Mouse (Mus musculus) cerebellum, adult 9-11 months (tissue): ENCODE measurements around the gene Smyd2.
A peak's percentile ranks its signal among the peaks of the same experiment; 100 is the strongest.

ENCODE experiments used
- DNase-seq: peaks from one replicate; pipeline ENCODE4 v3.0.0; 2022

The Smyd2 gene

DNA sequence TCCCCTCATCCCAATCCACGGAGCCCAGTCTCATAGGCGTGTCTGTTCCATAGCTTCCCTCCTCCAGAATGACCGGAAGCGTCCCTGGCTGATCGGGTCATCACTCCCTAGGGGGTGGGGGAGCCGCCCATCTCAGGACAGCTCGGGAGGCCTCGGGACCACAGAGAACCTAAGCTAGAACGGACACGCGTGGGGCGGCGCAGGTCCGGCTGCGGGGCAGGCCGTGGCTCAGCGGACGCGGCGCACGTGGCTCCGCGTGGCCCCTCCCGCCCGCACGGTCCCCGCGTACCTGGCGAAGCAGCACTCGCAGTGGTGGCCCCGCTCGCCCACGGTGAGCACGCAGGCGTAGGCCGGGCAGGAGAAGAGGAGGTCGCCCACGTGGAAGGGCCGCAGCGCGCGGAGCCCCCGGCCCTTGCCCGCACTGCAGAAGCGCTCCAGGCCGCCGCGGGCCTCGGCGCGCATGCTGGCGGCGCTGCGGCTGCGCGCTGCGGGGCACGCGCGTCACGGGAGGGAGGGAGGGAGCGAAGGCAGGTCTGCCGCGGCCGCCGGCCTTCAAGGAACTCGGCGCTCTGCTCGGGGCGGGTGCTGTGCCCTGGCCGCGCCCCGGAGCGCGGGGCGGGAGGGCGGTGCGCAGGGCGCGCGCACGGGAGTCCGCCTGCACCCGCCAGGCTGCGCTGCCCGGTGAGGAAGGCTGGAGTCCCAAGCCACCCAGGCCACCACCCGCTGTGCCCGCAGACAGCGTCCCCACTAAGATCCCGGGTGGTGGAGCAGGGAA lies at the start of gene Smyd2:
Gene Smyd2 (minus strand): TSS at position 546 of the 775 bp plus-strand sequence.
- peak; percentile 84 for DNase-seq

DNA sequence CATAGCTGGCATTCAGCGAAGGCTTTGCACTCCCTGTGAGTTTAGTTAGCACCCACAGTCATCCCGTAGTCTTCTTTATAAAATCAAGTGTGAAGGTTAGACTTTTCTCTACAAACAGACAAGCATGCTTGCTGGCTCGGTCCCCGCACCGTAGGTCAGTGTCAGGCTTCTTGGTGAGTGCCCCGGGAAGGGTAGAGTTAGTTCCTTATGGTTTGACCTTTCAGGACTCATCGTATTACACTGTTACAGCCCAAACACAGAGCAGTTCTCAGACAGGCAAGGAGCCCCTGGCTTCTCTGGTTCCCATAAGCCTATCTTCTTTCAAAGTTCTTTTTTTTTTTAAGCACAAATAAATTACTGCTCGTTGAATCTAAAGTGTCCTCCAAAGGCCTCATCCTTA lies 48.2 kb upstream of the Smyd2 start:
- no peak for DNase-seq

DNA sequence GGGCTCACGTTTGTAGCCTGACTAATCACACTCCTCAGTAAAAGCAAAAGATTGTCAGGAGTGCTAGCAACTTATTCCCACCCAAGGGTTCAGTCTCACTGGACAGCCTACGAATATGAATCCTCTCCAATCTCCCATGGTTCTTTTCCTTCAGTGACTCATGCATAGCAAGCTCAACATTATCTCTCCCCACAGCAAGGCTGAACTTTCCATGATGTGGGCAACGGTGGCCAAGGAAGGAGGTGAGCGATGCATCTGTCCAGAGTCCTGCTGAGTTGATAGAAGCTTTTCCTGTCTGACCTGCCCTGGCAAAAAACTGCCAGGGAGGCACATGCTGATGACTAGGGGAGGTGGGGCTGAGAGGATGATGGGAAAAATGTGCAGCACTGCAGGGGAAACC lies 45.9 kb upstream of the Smyd2 start:
- no peak for DNase-seq

DNA sequence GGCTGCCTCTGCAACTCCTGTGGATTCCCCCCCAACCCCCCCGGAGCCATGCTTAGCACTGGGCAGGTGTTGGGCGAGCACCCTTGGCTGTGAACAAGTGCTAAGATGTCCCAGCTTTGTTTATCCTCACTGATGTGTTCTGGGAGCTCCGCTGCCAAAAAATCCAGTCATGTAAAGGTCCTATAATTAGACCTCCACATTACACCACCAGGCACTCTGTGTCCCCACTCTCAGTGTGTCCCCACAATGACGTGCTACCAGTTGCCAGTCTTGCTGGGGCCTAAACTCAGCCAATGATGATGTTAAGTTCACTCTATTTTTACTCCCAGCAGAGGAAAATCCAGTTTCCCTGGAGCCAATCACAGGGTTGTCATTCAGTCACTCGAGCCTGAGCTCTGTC lies 38.3 kb upstream of the Smyd2 start:
- no peak for DNase-seq

DNA sequence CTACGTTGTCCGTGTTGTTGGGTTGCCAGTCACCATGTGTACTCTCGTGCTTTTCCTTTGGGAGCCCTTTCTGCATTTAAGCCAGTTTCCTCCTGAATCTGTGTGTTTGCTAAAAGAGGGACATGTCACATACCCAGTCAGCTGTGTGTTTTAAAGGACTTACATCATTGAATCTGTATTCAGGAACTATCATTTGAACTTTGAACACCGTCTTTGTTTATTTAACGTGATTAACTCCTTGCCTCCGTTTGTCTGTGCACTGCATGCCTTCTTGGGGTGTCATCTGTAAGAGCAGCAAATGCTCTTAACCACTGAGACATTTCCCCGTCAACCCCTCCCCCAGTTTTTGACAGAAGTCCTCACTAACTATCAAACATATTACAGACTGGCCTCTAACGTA lies 37.6 kb upstream of the Smyd2 start:
- no peak for DNase-seq

DNA sequence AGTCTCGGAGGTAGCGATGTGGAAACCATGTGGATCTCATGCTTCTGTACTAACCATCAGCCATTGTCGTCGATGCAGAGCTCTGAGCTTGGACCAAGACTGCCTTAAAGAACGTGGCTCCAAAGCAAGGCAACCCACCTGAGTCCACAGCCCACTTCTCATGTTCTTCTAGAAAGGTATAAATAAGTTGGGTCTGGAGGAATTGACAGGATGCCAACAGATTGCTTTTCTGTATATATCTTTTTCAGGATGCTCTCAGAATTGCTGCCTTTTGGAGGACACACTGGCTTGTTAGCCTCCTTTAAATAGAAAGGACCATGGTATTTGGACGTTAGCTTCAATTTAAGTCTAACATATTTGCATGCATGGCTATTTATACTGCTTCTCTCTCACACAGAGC lies 29.7 kb upstream of the Smyd2 start:
- DNase-seq = no peak

DNA sequence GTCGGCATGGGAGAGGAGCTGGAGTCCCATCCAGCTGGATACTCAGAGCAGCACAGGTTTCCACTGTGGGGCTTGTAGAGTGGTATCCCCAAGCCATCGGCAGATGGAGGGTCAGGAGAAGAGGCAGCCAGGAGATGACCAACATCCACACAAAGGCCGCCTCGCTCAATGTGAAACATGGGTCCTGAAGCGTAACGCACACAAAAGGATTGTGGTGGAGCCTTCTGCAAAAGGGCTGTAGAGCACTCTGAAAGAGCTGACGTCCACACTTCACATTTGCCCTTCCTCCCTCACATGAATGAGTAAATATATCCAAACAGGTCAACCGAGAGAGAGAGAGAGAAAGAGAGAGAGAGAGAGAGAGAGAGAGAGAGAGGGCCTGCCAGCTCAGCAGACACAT lies 25.2 kb upstream of the Smyd2 start:
- DNase-seq = no peak

DNA sequence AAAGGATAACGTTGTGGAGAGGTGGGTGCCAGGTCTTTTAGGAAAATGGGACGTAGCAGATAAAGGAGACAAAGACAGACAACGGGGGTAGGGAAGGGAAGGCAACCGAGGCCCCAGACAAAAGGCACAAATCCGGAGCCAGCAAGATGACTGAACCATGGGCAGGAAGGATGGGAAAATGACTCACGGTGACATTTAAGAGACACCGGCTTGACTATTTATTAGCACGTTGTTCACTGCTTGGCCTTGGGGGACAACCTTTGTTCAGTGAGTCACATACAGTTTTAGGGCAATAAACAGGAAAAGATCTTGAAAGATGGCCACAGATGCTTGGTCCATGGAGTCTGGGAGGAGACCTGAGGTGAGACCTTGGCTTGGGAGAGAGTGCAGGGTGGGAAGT lies 24.0 kb upstream of the Smyd2 start:
- no peak for DNase-seq

DNA sequence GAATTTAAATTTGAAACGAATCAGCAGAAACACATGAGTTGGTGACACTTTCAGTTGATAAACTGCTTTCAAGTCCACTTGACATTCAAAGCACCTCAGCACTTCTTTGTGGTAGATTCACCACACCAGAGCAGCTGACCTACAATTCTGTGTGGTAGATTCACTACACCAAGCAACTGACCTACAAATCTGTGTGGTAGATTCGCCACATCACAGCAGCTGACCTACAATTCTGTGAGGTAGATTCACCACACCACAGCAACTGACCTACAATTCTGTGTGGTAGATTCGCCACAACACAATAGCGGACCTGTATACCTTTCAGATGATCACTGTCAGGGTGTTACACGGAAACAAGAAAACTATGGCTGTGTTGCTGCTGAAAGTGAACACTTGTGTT lies 19.6 kb upstream of the Smyd2 start:
- no peak for DNase-seq

DNA sequence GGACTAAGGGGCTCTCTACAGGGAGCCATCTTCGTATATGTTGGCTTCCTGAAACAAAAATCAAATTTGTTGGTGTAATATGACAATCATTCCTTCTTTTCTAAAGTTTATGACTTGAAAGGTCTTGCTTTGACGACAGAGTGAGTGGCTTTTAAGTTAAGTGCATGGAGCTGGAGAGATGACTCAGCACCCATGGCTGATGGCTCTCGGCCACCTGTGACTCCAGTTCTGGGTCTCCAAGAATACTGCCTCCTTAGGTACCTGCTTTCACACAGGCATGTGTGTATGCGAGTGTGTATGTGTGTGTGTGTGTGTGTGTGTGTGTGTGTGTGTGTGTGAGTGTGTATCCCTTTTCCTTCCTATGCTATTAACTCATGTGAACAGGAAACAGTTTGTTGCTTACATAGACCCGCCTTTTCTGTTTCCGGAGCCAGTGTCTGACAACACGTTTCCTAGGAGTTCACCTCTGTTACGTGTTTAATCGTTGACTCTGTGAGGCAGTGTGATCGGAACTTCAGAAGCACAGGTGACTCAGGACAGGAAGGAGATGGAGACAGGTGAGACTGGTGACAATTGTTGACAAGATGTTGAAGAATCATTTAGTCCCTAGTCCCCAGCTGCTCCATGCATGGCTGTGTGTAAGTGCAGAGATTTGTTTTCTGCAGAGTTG lies 14.4 kb upstream of the Smyd2 start:
- DNase-seq = no peak

DNA sequence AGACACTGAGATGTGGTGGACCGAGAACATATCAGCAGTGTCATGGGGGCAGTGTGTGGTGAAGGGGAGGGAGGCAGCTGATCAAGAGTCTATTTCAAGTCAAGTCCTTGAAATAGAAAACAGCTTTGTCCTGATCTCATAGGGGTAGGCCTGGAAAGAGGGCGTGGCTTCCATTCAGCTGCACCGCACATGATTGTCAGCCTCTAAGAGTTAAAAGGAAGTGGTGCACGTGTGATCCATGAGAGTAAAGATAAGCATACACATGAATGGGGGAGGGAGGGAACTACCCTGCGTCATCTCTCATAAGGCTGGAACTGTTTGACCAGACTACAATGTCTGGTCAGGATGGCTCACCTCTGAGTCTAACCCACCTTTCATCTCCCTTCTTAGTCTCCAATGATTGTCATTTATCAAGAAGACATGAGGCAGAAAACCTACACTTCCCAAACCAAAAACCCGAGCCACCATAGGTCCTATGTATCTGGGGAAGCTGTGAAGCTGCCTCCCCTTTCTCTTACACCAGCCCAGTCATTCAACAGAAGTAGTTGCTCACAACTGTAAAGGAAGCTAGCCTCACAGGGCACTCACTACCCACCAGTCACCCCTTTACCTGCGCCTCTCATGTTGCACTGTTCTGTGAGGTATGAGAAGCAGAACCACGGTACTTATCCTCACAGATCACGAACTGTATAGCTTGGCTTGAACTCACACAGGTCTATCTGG lies 11.5 kb upstream of the Smyd2 start:
- DNase-seq = no peak

DNA sequence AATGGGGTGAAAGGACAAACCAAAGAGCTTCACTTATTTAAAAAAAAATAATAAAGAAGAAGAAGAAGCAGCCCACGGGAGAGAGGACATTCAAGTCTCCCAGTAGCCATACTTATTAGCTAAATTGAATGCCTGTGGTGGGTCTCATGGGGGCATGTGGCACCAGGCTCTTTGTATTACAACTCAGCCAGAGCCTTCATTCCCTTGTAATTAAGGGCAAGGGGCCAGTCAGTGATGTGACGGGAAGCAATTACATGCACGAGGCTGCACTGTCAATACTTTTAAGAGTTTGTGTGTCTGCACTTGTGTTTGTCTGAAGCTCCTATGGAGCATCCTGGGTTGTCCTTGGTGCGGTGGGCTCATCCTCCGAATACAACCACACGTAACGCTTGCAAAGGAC lies 10.8 kb upstream of the Smyd2 start:
- no peak for DNase-seq

DNA sequence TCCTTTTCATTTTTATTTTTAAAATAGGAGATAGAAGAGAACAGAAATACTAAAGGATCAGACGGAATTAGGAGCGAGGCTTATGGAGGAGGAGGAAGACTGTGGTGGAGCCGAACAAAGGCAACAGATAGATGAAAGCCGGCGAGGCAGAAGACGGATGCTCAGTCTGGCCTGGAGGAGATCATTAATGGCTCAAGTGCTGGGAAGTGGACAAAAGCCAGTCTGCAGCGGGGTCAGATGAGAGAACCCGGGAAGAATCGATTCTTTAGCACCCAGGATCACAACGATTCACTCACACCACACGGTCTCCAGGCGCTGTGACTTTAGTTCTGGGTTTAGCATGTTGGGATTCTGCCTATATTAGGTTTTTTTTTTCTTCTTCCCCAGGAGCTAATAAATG lies 10.0 kb upstream of the Smyd2 start:
- no peak for DNase-seq

DNA sequence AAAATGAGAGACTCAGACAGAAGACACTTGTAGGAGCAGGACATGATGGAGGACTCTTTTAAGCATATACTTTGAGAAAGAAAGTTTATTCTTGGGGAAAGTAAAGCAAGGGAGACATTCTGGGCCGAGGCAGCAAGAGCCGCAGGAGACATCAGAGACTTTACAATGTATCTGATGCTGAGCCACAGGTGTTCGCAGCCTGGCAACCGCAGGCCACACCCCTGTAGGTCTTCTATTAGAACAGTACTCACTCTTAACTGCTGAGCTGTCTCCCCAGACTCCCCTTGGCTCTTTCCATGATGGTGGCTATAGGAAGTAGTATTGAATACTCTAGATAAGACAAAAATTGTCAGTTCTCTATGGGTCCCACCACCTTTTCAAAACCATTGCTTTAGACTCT lies 7.7 kb upstream of the Smyd2 start:
- DNase-seq = no peak

DNA sequence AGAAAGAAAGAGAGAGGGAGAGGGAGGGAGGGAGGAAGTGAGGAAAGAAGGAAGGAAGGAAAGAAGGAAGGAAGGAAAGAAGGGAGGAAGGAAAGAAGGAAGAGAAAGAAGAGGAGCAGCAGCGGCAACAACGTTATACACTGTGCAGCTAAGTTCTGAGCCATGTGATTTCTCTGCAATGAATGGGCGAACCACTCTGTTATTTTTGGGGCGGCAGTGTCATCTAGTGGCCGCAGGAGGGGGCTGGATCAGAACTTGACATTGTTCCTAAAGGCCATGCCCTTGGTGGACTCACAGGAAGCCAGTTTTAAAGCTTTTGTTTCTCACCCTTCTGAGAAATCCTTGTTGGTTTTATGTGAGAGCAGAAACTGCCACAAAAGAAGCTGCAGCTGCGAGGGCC lies 5.5 kb upstream of the Smyd2 start:
- peak; percentile 49 for DNase-seq

DNA sequence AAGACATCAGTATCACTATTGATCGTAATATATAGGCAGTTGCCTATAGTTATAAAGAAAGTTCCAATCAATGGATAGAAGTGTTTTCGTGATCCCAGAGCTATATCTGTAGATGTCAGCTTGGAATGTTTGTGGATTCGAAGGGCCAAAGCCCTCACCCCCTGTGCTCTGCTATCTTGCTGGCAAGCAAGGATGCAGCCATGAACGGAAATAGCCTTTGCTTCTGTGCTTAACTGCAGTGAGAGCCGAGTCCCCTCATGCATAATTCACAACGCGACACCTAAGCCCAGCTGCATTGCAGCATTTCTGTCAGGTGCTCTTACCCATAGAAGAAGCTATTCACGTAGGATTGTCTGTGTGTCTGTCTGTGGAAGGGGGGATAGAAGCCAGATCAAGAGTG lies 4.1 kb upstream of the Smyd2 start:
- DNase-seq = no peak

DNA sequence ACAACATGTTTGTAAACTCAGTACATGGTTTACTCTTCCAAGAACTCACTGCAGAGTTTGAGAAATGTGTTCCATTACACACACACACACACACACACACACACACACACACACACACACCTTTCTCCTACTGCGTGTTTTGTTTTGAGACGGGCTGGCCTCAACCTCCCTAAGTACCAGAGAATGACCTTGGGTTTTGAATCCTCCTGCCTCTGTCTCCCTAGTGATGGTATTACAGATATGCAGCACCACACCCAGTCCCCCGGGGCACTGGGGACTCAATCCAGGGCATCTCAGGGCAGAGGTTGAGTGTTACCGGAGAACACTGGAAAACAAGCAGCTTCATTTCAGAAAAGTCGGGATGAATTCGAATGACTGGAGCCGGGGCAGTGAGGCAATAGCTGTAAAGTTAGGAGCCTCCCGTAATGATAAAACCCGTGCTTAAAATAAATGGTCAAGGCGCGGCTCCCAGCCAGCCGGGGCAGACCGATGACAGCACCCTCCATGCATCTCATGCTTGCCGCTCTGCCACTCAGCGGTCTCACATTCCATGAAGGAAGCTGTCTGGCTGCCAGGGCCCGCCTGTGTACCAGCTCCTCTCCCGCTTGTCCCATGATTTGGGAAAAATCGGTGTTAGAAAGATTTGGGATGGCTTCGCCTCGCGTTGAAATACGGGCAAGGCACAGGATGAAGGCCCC lies 1.9 kb upstream of the Smyd2 start:
- no peak for DNase-seq

DNA sequence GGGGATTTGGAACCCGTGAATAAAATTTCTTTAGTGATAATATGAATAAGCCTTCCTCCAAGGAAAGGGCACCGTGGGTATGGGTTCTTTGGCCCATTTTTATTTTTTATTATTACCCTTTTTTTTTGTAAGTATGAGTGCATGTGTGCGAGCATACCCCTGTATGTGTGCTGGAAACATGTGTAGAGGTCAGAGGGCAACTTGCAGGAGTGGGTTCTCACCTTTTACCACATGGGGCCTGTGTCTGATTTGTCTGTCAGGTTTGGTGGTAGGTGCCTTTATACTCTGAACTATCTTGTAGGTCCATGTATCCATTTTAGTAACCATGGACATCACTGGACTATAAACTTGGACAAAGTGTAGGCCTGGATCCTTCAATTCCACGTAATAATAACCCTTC lies 994 bp upstream of the Smyd2 start:
- DNase-seq = no peak

DNA sequence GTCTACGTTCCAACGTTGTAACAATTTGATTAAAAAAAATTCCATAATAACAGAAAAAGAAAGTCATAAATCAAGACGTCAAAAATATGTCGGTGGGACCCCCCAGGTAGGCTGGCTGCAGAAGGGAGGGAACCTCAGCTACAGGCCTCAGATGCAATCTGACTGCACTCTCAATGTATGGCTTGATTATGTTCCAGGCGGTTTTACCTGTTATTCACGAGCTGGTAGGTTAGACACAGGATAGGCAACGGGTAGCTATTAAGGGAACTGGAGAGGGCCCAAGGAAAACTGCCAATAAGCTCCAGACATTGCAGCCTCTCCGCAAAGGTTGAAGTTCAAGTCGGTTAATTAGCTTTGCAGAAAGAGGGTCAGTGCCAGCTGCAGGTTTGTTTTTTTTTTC lies 558 bp upstream of the Smyd2 start:
- peak; percentile 64 for DNase-seq

DNA sequence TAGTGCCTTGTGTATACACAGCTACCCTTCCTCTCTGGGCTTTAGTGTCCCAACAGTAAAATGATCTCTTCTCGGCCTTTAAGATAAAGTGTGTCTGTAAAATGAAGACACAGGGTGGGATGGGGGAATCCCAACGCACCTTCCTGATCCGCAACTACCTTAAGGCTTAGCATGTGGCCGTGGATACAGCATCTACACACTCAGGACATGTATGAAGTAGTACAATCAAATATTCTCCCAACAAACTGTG lies 670 bp downstream of the Smyd2 start:
- no peak for DNase-seq

DNA sequence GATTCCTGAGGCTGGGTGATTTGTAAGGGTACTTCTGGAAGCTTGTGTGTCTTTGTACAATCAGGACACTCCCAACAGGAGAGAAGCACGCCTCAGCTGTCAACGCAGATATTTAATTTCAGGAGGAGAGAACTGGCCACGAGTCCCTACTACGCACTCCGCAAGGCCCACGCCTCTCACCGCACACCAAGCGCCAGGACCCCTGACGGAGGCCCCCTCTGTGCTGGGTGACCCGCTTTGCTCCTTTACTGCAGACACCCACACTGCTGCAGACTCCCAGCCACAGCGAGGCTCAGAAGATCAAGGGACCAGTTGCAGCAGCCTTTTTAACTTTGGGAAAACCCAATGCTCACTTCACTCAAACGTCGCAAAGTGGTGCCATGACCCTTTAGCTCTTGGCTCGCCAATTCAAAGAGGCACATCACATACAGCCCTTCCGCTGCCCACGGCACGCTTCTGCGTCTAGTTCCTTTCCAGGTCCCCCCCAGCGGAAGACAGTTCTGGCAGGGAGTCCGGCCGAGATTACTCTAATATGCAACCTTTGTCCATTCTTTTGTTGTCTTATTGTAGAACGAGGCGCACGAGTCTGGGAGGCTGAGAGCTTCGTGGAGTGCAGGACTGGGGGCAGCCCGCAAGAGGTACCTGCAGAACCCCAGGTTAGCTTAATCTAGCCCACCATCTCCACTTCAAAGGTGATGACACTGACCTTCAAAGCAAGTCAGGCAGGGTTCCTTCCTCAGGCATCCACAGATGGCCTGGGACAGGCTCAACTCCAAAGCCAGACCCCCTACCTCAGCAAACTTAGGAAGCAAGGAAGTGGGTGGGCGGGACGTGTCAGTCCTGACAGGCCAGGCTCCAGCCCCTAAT lies 1.2 kb downstream of the Smyd2 start:
- peak; percentile 63 for DNase-seq

DNA sequence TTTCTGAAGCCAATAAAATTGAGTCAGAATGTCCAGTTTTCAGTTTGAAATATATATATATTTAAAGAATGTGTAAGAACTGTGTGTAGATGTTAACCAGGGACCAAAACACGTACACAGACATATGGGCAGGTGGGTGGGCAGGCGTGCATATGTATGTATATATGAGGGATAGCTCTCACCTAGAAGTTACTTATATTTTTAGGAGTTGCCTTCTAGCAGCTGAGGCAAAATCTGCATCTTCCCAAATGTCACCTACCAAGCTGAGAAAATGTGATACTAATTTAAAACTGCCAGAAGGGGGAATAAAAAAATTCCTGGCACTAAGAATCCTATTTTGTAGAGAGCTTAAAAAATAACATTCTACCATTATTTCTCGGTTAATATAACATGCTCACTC lies 2.4 kb downstream of the Smyd2 start:
- DNase-seq = peak; percentile 3

DNA sequence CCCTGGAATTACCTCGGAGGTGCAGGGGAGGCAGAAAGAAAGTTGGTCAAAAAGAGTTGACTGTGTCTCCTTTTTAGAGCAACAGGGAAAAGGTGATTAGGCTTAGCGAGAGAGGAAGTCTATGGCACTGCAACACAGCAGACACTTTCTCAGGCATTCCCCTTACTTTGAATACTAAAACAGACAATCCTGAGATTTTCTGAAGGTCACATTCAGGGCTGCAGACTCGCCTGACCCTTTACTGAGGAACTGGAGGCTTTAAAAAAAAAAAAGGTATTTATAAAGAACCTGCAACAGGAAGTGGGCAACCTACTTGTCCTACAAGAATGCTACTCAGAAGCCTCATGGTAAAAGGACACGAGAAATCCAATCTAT lies 5.0 kb downstream of the Smyd2 start:
- DNase-seq = no peak
